12 mouse cellular contexts compared by ENCODE assay signal in genomic region chr13:51886723-51887122, GRCm38 (mm10). TPM values are rescaled to one million over a fixed set of nuclear protein-coding genes. Genes with fewer than 3 reads are reported as not detected.
DNase-seq lines count a peak whose midpoint lies in the region; ATAC-seq and TF ChIP-seq lines count a peak whose summit lies in the region.
"Had no signal": no experiment of that assay in that cellular context is flagged by ENCODE, and none has a peak within 500 bp of the region (broad histone marks: within the 10 kb centered on the region; RNA-seq: fewer than 3 reads in every experiment).

No protein-coding gene starts in this region.

- no peak for TF ChIP-seq CTCF in heart, postnatal 0 days (IDR thresholded peaks at IDR 0.05; ENCODE audit: low read depth)

- H3K4me3 ChIP-seq in heart, postnatal 0 days (ENCODE audit: low read depth, low read length), result no peak overlapping the region
- H3K4me3 ChIP-seq in midbrain, embryonic 11.5 days (ENCODE audit: low read depth, low read length), result no peak overlapping the region
- no peak overlapping the region for H3K4me3 ChIP-seq in midbrain, embryonic 10.5 days
- H3K4me3 ChIP-seq in intestine, embryonic 15.5 days (replicated peaks), result no peak overlapping the region
- no peak overlapping the region for H3K4me3 ChIP-seq in stomach, embryonic 16.5 days (replicated peaks; ENCODE audit: low read length)
- H3K4me3 ChIP-seq: hindbrain, embryonic 15.5 days had no signal

- 33% methylated on average over 10 of the region's 10 CpGs for WGBS in heart, postnatal 0 days
- 91% methylated on average over 10 of the region's 10 CpGs for WGBS in midbrain, embryonic 11.5 days
- 92% methylated on average over 10 of the region's 10 CpGs for WGBS in midbrain, embryonic 10.5 days
- 42% methylated on average over 10 of the region's 10 CpGs for WGBS in intestine, embryonic 15.5 days
- whole genome bisulfite sequencing in stomach, embryonic 16.5 days, result 40% methylated on average over 10 of the region's 10 CpGs

- TF ChIP-seq EP300 in heart, postnatal 0 days (IDR thresholded peaks at IDR 0.05; ENCODE audit: low read depth), result no peak

- no peaks in the 10 kb centered on the region for H3K36me3 ChIP-seq in heart, postnatal 0 days (replicated peaks; ENCODE audit: control insufficient read depth, insufficient read depth, low read length)
- no peaks in the 10 kb centered on the region for H3K36me3 ChIP-seq in midbrain, embryonic 11.5 days (ENCODE audit: control insufficient read depth, insufficient read depth, low read length)
- no peaks in the 10 kb centered on the region for H3K36me3 ChIP-seq in midbrain, embryonic 10.5 days
- H3K36me3 ChIP-seq in intestine, embryonic 15.5 days, result no peaks in the 10 kb centered on the region
- H3K36me3 ChIP-seq in stomach, embryonic 16.5 days (ENCODE audit: control insufficient read depth, insufficient read depth, low read length), result no peaks in the 10 kb centered on the region
- H3K36me3 ChIP-seq: hindbrain, embryonic 15.5 days had no signal

- no peak overlapping the region for H3K4me2 ChIP-seq in heart, postnatal 0 days (ENCODE audit: low read depth, low read length)
- no peak overlapping the region for H3K4me2 ChIP-seq in midbrain, embryonic 11.5 days
- H3K4me2 ChIP-seq in intestine, embryonic 15.5 days (replicated peaks), result no peak overlapping the region
- H3K4me2 ChIP-seq in stomach, embryonic 16.5 days (ENCODE audit: low read depth, low read length), result no peak overlapping the region
- H3K4me2 ChIP-seq: hindbrain, embryonic 15.5 days had no signal

- no peak for ATAC-seq in heart, postnatal 0 days (ENCODE audit: insufficient read depth, low read depth)
- ATAC-seq in midbrain, embryonic 11.5 days (ENCODE audit: low FRiP score), result no peak
- ATAC-seq in intestine, embryonic 15.5 days, result 0 out of 2 replicates have a peak, but pooled peaks have one; percentile 27
- no peak for ATAC-seq in stomach, embryonic 16.5 days (ENCODE audit: insufficient read depth, low FRiP score)

- no peak overlapping the region for H3K9ac ChIP-seq in heart, postnatal 0 days (replicated peaks; ENCODE audit: low read depth, low read length)
- H3K9ac ChIP-seq in midbrain, embryonic 11.5 days (ENCODE audit: low read length), result no peak overlapping the region
- H3K9ac ChIP-seq in intestine, embryonic 15.5 days, result no peak overlapping the region
- H3K9ac ChIP-seq in stomach, embryonic 16.5 days (ENCODE audit: low read length), result no peak overlapping the region
- H3K9ac ChIP-seq: hindbrain, embryonic 15.5 days had no signal

- DNase-seq in heart, postnatal 0 days (ENCODE audit: low spot score), result peak; percentile 24
- no peak for DNase-seq in heart, adult 8-10 months (ENCODE audit: low spot score)
- DNase-seq in midbrain, embryonic 11.5 days (ENCODE audit: low spot score, missing footprints), result peak; percentile 17
- no peak for DNase-seq in midbrain, embryonic 10.5 days (ENCODE audit: low spot score)
- DNase-seq in gastrocnemius, adult 8-10 months (ENCODE audit: low spot score in 2 of 2), result no peak
- DNase-seq in adrenal gland, postnatal 25 days, result no peak
- DNase-seq: cerebellum, adult 18-20 months; left cerebral cortex, postnatal 4 days; right cerebral cortex, postnatal 14 days had no signal

- H3K27ac ChIP-seq in heart, postnatal 0 days (ENCODE audit: low read depth), result peak overlapping the region; percentile 9; the same call in 1 of the 2 replicates
- H3K27ac ChIP-seq in midbrain, embryonic 11.5 days (ENCODE audit: low read depth, low read length), result no peak overlapping the region
- H3K27ac ChIP-seq in midbrain, embryonic 10.5 days (replicated peaks), result no peak overlapping the region
- 0 out of 2 replicates have a peak overlapping the region, but pooled peaks have one; percentile 40 for H3K27ac ChIP-seq in intestine, embryonic 15.5 days
- H3K27ac ChIP-seq in stomach, embryonic 16.5 days (ENCODE audit: low read length), result 0 out of 2 replicates have a peak overlapping the region, but pooled peaks have one; percentile 30
- H3K27ac ChIP-seq: hindbrain, embryonic 15.5 days had no signal

- H3K4me1 ChIP-seq in heart, postnatal 0 days (ENCODE audit: control insufficient read depth, insufficient read depth), result peaks cover 25% of the 10 kb centered on the region
- no peaks in the 10 kb centered on the region; the same call in 1 of the 2 replicates for H3K4me1 ChIP-seq in midbrain, embryonic 11.5 days (ENCODE audit: control insufficient read depth, insufficient read depth, low read length)
- H3K4me1 ChIP-seq in midbrain, embryonic 10.5 days, result peaks cover 23% of the 10 kb centered on the region
- peaks cover 33% of the 10 kb centered on the region for H3K4me1 ChIP-seq in intestine, embryonic 15.5 days (replicated peaks)
- H3K4me1 ChIP-seq in stomach, embryonic 16.5 days (ENCODE audit: control insufficient read depth, insufficient read depth, low read length), result peaks cover 27% of the 10 kb centered on the region; the same call in 1 of the 2 replicates
- H3K4me1 ChIP-seq: hindbrain, embryonic 15.5 days had no signal

- H3K9me3 ChIP-seq in heart, postnatal 0 days (replicated peaks; ENCODE audit: control insufficient read depth, low read length), result no peaks in the 10 kb centered on the region
- no peaks in the 10 kb centered on the region for H3K9me3 ChIP-seq in midbrain, embryonic 11.5 days (ENCODE audit: control insufficient read depth, low read length)
- H3K9me3 ChIP-seq in midbrain, embryonic 10.5 days (replicated peaks), result no peaks in the 10 kb centered on the region
- no peaks in the 10 kb centered on the region for H3K9me3 ChIP-seq in intestine, embryonic 15.5 days
- H3K9me3 ChIP-seq in stomach, embryonic 16.5 days (replicated peaks; ENCODE audit: control insufficient read depth, low read length), result no peaks in the 10 kb centered on the region
- H3K9me3 ChIP-seq: hindbrain, embryonic 15.5 days had no signal

- H3K27me3 ChIP-seq in heart, postnatal 0 days (ENCODE audit: control insufficient read depth, insufficient read depth, low read length), result no peaks in the 10 kb centered on the region
- H3K27me3 ChIP-seq in midbrain, embryonic 11.5 days (ENCODE audit: control insufficient read depth, insufficient read depth, low read length), result no peaks in the 10 kb centered on the region
- H3K27me3 ChIP-seq in midbrain, embryonic 10.5 days (ENCODE audit: low read depth, poor library complexity, severe bottlenecking), result peaks cover 3% of the 10 kb centered on the region; the same call in 1 of the 2 replicates
- H3K27me3 ChIP-seq in intestine, embryonic 15.5 days (replicated peaks), result no peaks in the 10 kb centered on the region
- H3K27me3 ChIP-seq in stomach, embryonic 16.5 days (ENCODE audit: control insufficient read depth, insufficient read depth, low read length), result no peaks in the 10 kb centered on the region
- H3K27me3 ChIP-seq: hindbrain, embryonic 15.5 days had no signal

RNA-seq across cellular contexts. Expression of gene Gadd45g, which starts 40.2 kb away (rescaled TPM):
- total RNA-seq in heart, postnatal 0 days (2014; rRNA removed; ENCODE audit: low replicate concordance), result 18.7 and 30.4 TPM in 2 replicates
- polyA plus RNA-seq in heart, postnatal 0 days (2015; fragmentation: Nextera tagmentation; extraction: Ambion mirVana), result 33.2 and 46.6 TPM in 2 replicates
- 10 to 100 TPM in 2 of 4 experiments, 1 to 10 TPM in 2; 8.6 to 18.9 (median 10.7) TPM for total RNA-seq in heart, adult 8-10 months (2022)
- 252 and 256 TPM in 2 replicates for polyA plus RNA-seq in midbrain, embryonic 11.5 days (2014; fragmentation: Nextera tagmentation; extraction: Ambion mirVana)
- 192 and 243 TPM in 2 replicates for polyA plus RNA-seq in midbrain, embryonic 10.5 days (2016; fragmentation: Nextera tagmentation; extraction: Ambion mirVana)
- polyA plus RNA-seq in intestine, embryonic 15.5 days (2015; fragmentation: Nextera tagmentation; extraction: Ambion mirVana), result 35.4 and 36.3 TPM in 2 replicates
- polyA plus RNA-seq in stomach, embryonic 16.5 days (2015; fragmentation: Nextera tagmentation; extraction: Ambion mirVana), result 41.4 and 44.0 TPM in 2 replicates
- 10 to 100 TPM; 18.1 to 74.5 (median 34.4) TPM for total RNA-seq in gastrocnemius, adult 8-10 months (2022)
- 15.2 and 29.0 TPM in 2 replicates for total RNA-seq in adrenal gland, postnatal 25 days (2021)

Comparison
In these comparisons a context has a peak if more than half of its experiments do, and no peak if none do; other contexts are left out.
1. DNase-seq: peak in heart, postnatal 0 days (single experiment) and midbrain, embryonic 11.5 days (single experiment); none in heart, adult 8-10 months (single experiment), midbrain, embryonic 10.5 days (single experiment), gastrocnemius, adult 8-10 months (0 of 2) and adrenal gland, postnatal 25 days (single experiment).
2. H3K27ac ChIP-seq: peak in heart, postnatal 0 days (single experiment), intestine, embryonic 15.5 days (single experiment) and stomach, embryonic 16.5 days (single experiment); none in midbrain, embryonic 11.5 days (single experiment) and midbrain, embryonic 10.5 days (single experiment).